Mouse (Mus musculus): ENCODE measurements around the gene Mon1b. TPM values are rescaled to one million over a fixed set of nuclear protein-coding genes. Genes with fewer than 3 reads are reported as not detected.

The Mon1b gene
- 10.6 and 13.2 TPM in 2 replicates for polyA plus RNA-seq (2015; fragmentation: Nextera tagmentation; extraction: Ambion mirVana)

GRCm38 (mm10) chr8:113634670-113635591 lies at the start of gene Mon1b:
Gene Mon1b, plus strand, starts transcription at chr8:113635587.
- peak; percentile 99 for ATAC-seq (ENCODE audit: low FRiP score, low read depth)
- under 1% methylated on average over 42 of the region's 42 CpGs for WGBS
- Histone ChIP-seq H3K27ac (replicated peaks) (peak within 1 kb of the TSS; percentile 97), H3K27me3 (no peaks in the 10 kb centered on the region), H3K9ac (peak within 1 kb of the TSS; percentile 83), H3K4me3 (peak within 1 kb of the TSS; percentile 82), H3K4me1 (replicated peaks) (peaks cover 21% of the 10 kb centered on the region), H3K36me3 (peaks cover 17% of the 10 kb centered on the region), H3K4me2 (peak within 1 kb of the TSS; percentile 99), H3K9me3 (no peaks in the 10 kb centered on the region)

GRCm38 (mm10) chr8:113598401-113598800 lies 37.0 kb upstream of the Mon1b start:
- H3K27ac ChIP-seq (replicated peaks): no peak overlapping the region
- no peak overlapping the region for H3K4me3 ChIP-seq
- no peak overlapping the region for H3K4me2 ChIP-seq
- WGBS: 43% methylated on average over 3 of the region's 3 CpGs
- H3K9me3 ChIP-seq: no peaks in the 10 kb centered on the region
- no peaks in the 10 kb centered on the region for H3K27me3 ChIP-seq
- no peak overlapping the region for H3K9ac ChIP-seq
- no peaks in the 10 kb centered on the region for H3K36me3 ChIP-seq
- H3K4me1 ChIP-seq (replicated peaks): no peaks in the 10 kb centered on the region
- no peak for ATAC-seq (ENCODE audit: low FRiP score, low read depth)

GRCm38 (mm10) chr8:113632634-113633033 lies 2.8 kb upstream of the Mon1b start:
- 8% methylated on average over 3 of the region's 3 CpGs for WGBS

GRCm38 (mm10) chr8:113634161-113634560 lies 1.2 kb upstream of the Mon1b start:
- 34% methylated on average over 12 of the region's 12 CpGs for WGBS
- H3K27me3 ChIP-seq: no peaks in the 10 kb centered on the region

More at GRCm38 (mm10) chr8:113632634-113633033, 2.8 kb upstream of the Mon1b start:
- peaks cover 21% of the 10 kb centered on the region for H3K4me1 ChIP-seq (replicated peaks)
- no peak overlapping the region for H3K9ac ChIP-seq
- no peak overlapping the region for H3K4me2 ChIP-seq
- H3K9me3 ChIP-seq: no peaks in the 10 kb centered on the region
- H3K36me3 ChIP-seq: no peaks in the 10 kb centered on the region
- no peaks in the 10 kb centered on the region for H3K27me3 ChIP-seq
- ATAC-seq (ENCODE audit: low FRiP score, low read depth): no peak
- no peak overlapping the region for H3K4me3 ChIP-seq
- H3K27ac ChIP-seq (replicated peaks): no peak overlapping the region

GRCm38 (mm10) chr8:113635592-113636279 lies 349 bp downstream of the Mon1b start:
- H3K27ac ChIP-seq (replicated peaks): peak overlapping the region; percentile 97
- peak overlapping the region; percentile 83 for H3K9ac ChIP-seq
- H3K4me1 ChIP-seq (replicated peaks): peaks cover 21% of the 10 kb centered on the region
- peaks cover 22% of the 10 kb centered on the region for H3K36me3 ChIP-seq
- H3K9me3 ChIP-seq: no peaks in the 10 kb centered on the region
- no peaks in the 10 kb centered on the region for H3K27me3 ChIP-seq
- WGBS: under 1% methylated on average over 44 of the region's 44 CpGs
- peak overlapping the region; percentile 82 for H3K4me3 ChIP-seq
- H3K4me2 ChIP-seq: peak overlapping the region; percentile 99
- peak; percentile 74 for ATAC-seq (ENCODE audit: low FRiP score, low read depth)

More at GRCm38 (mm10) chr8:113634161-113634560, 1.2 kb upstream of the Mon1b start:
- peak overlapping the region; percentile 82 for H3K4me3 ChIP-seq
- peaks cover 21% of the 10 kb centered on the region for H3K4me1 ChIP-seq (replicated peaks)
- H3K4me2 ChIP-seq: peak overlapping the region; percentile 99
- peak overlapping the region; percentile 97 for H3K27ac ChIP-seq (replicated peaks)
- ATAC-seq (ENCODE audit: low FRiP score, low read depth): no peak
- H3K9ac ChIP-seq: peak overlapping the region; percentile 38
- H3K9me3 ChIP-seq: no peaks in the 10 kb centered on the region
- peaks cover 10% of the 10 kb centered on the region for H3K36me3 ChIP-seq

GRCm38 (mm10) chr8:113636280-113636628 lies 867 bp downstream of the Mon1b start:
- Histone ChIP-seq H3K27me3 (no peaks in the 10 kb centered on the region), H3K4me3 (peak overlapping the region; percentile 82), H3K9me3 (no peaks in the 10 kb centered on the region), H3K4me2 (peak overlapping the region; percentile 99), H3K4me1 (replicated peaks) (peaks cover 21% of the 10 kb centered on the region), H3K36me3 (peaks cover 22% of the 10 kb centered on the region), H3K27ac (replicated peaks) (peak overlapping the region; percentile 97), H3K9ac (peak overlapping the region; percentile 83)
- ATAC-seq (ENCODE audit: low FRiP score, low read depth): no peak
- 29% methylated on average over 5 of the region's 5 CpGs for WGBS

- ATAC-seq (ENCODE audit: low FRiP score, low read depth): no peak
- H3K9me3 ChIP-seq: no peaks in the 10 kb centered on the region
- no peak overlapping the region for H3K27ac ChIP-seq (replicated peaks)
- WGBS: 95% methylated on average over 8 of the region's 8 CpGs
- H3K4me1 ChIP-seq (replicated peaks): peaks cover 15% of the 10 kb centered on the region
- H3K27me3 ChIP-seq: no peaks in the 10 kb centered on the region
- H3K36me3 ChIP-seq: peaks cover 32% of the 10 kb centered on the region
- H3K4me2 ChIP-seq: no peak overlapping the region
- H3K4me3 ChIP-seq: no peak overlapping the region
- no peak overlapping the region for H3K9ac ChIP-seq
Measured at GRCm38 (mm10) chr8:113640357-113640756, 5.0 kb downstream of the Mon1b start.

- ATAC-seq (ENCODE audit: low FRiP score, low read depth): no peak
- Histone ChIP-seq H3K27ac (replicated peaks) (no peak within 1 kb of the TSS), H3K4me2 (no peak within 1 kb of the TSS), H3K4me1 (replicated peaks) (no peaks in the 10 kb centered on the region), H3K9me3 (no peaks in the 10 kb centered on the region), H3K4me3 (no peak within 1 kb of the TSS), H3K36me3 (peaks cover 32% of the 10 kb centered on the region), H3K9ac (no peak within 1 kb of the TSS), H3K27me3 (no peaks in the 10 kb centered on the region)
- WGBS: 95% methylated on average over 16 of the region's 16 CpGs
Measured at GRCm38 (mm10) chr8:113642926-113643325, 7.5 kb downstream of the Mon1b start, which contains the start of gene Syce1l. Gene Syce1l, plus strand, starts transcription at chr8:113643213.

- WGBS: 92% methylated on average over 8 of the region's 8 CpGs
- ATAC-seq (ENCODE audit: low FRiP score, low read depth): no peak
- H3K36me3 ChIP-seq: peaks cover 28% of the 10 kb centered on the region
Measured at GRCm38 (mm10) chr8:113643479-113644210, 8.3 kb downstream of the Mon1b start.

GRCm38 (mm10) chr8:113645220-113645619 lies 9.8 kb downstream of the Mon1b start:
- Histone ChIP-seq H3K4me2 (no peak overlapping the region), H3K4me1 (replicated peaks) (no peaks in the 10 kb centered on the region), H3K9me3 (no peaks in the 10 kb centered on the region), H3K4me3 (no peak overlapping the region), H3K36me3 (0 out of 2 replicates have a peak, but pooled peaks cover 12% of the 10 kb centered on the region), H3K27me3 (no peaks in the 10 kb centered on the region), H3K27ac (replicated peaks) (no peak overlapping the region), H3K9ac (no peak overlapping the region)
- 80% methylated on average over 5 of the region's 5 CpGs for WGBS
- ATAC-seq (ENCODE audit: low FRiP score, low read depth): no peak

More at GRCm38 (mm10) chr8:113643479-113644210, 8.3 kb downstream of the Mon1b start:
- Histone ChIP-seq H3K4me3 (no peak overlapping the region), H3K4me1 (replicated peaks) (no peaks in the 10 kb centered on the region), H3K27me3 (no peaks in the 10 kb centered on the region), H3K27ac (replicated peaks) (no peak overlapping the region), H3K9me3 (no peaks in the 10 kb centered on the region), H3K9ac (no peak overlapping the region), H3K4me2 (no peak overlapping the region)

- H3K4me1 ChIP-seq (replicated peaks): no peaks in the 10 kb centered on the region
- H3K27me3 ChIP-seq: no peaks in the 10 kb centered on the region
- no peaks in the 10 kb centered on the region for H3K9me3 ChIP-seq
- 86% methylated on average over 12 of the region's 12 CpGs for WGBS
- no peak overlapping the region for H3K9ac ChIP-seq
- no peak for ATAC-seq (ENCODE audit: low FRiP score, low read depth)
- H3K4me3 ChIP-seq: no peak overlapping the region
- no peak overlapping the region for H3K27ac ChIP-seq (replicated peaks)
- H3K36me3 ChIP-seq: no peaks in the 10 kb centered on the region
- no peak overlapping the region for H3K4me2 ChIP-seq
Measured at GRCm38 (mm10) chr8:113652450-113652849, 17.1 kb downstream of the Mon1b start.

All from hindbrain, embryonic 15.5 days (tissue).